Mouse (Mus musculus): ENCODE data around the gene Smarcc1. TPM values are rescaled to one million over a fixed set of nuclear protein-coding genes. Genes with fewer than 3 reads are reported as not detected.

The Smarcc1 gene
- polyA plus RNA-seq, 1 experiment: 43.8 TPM

DNA sequence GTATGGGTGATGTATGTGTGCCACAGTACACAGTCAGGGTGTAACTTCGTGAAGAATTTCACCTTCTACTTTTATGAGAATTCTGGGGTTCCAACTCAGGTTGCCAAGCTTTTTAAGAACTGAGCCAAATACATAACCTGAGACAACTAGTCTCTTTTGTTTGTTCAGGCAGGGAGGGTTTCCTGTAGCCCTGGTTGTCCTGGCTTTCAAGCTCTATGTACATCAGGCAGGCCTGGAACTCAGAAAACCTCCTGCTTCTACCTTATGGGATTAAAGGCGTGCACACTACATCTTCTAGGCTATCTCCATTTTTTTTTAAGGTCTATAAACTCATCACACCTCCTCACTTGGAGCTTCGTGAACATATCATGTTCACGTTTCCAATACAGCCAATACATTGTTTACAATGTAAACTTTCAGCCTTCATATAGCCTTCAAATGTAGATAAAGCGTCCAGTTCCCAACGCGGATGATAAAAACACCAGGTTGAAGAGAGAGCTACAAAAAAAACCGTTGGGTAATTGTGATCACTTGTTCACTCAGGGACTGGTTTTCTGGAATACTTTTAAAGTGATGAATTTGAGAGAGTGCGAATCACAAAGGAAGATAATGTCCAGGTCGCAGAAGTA, 13.5 kb downstream of the Smarcc1 start:
- peak overlapping the region; percentile 48; the same call in 1 of the 2 replicates for H3K4me3 ChIP-seq (ENCODE audit: control insufficient read depth, insufficient read depth, low read length)

DNA sequence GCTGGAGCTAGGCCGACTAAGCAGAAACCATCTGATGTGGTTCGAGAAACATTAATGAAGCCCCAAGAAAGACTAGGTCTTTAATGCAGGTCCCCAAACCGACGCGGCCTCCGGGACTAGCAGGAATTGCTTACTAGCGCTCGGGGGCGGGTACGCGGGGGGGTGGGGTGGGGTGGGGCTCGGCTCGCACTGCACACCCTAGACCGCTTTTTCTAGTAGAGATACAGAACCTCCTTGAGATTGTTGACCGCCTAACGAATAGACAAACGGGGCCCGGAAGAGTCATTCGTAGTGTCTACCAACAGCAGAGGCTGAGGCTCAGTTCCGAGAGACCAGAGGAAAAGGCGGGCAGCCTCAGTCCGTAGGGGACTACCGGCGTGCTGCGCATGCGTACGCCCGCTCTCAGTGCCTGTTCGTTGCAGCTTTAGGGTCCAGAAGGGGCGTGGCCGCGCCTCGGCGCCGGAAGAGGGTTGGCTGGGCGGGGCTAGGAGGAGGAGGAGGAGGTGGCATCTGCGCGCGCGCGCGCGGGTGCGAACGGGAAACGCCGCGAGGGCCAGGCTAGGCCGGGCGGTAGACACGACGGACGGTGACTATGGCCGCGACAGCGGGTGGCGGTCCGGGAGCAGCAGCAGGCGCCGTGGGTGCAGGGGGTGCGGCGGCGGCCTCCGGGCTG, 14.2 kb downstream of the Smarcc1 start:
- 0 out of 2 replicates have a peak, but pooled peaks have one; percentile 53 for TF ChIP-seq CTCF (IDR thresholded peaks at IDR 0.05; ENCODE audit: borderline replicate concordance, control insufficient read depth, extremely low read depth, insufficient read depth, low read length, poor library complexity)
- TF ChIP-seq POLR2A (IDR thresholded peaks at IDR 0.05; ENCODE audit: control insufficient read depth, extremely low read depth, insufficient read depth, low read length, poor library complexity): peak; percentile 96

More for the DNA sequence above, 13.5 kb downstream of the Smarcc1 start:
- no peaks in the 10 kb centered on the region for H3K4me1 ChIP-seq (replicated peaks; ENCODE audit: control insufficient read depth, insufficient read depth, low read length)
- peak; percentile 3 for DNase-seq
- no peaks in the 10 kb centered on the region for H3K27me3 ChIP-seq (ENCODE audit: control insufficient read depth, insufficient read depth, low read length)
- TF ChIP-seq POLR2A (IDR thresholded peaks at IDR 0.05; ENCODE audit: control insufficient read depth, extremely low read depth, insufficient read depth, low read length, poor library complexity): no peak
- no peak for TF ChIP-seq CTCF (IDR thresholded peaks at IDR 0.05; ENCODE audit: borderline replicate concordance, control insufficient read depth, extremely low read depth, insufficient read depth, low read length, poor library complexity)
- 27% methylated on average over 10 of the region's 10 CpGs for WGBS
- H3K27ac ChIP-seq (ENCODE audit: control insufficient read depth, insufficient read depth, low read length): peak overlapping the region; percentile 77
- H3K36me3 ChIP-seq (ENCODE audit: control insufficient read depth, insufficient read depth, low read length): peaks cover 6% of the 10 kb centered on the region; the same call in 1 of the 2 replicates

DNA sequence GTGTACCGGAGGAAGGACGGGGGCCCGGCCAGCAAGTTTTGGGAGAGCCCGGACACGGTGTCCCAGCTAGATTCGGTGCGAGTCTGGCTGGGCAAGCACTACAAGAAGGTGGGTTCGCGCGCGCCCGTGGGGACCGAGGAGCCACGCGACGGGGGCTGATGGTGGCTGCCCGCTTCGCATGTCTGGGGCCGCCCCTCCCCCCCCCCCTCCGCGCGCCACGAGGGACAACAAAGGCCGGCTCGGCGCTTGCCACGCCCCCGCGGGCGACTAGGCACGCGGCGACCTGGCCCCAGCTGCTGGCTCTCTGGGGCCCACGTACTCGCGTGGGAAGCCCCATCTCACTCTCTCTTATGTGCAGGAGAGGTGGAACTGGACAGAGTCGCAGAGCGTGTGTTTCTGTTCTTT, 14.7 kb downstream of the Smarcc1 start:
- Histone ChIP-seq H3K36me3 (ENCODE audit: control insufficient read depth, insufficient read depth, low read length) (peaks cover 13% of the 10 kb centered on the region), H3K27ac (ENCODE audit: control insufficient read depth, insufficient read depth, low read length) (no peak overlapping the region), H3K4me1 (replicated peaks; ENCODE audit: control insufficient read depth, insufficient read depth, low read length) (no peaks in the 10 kb centered on the region), H3K27me3 (ENCODE audit: control insufficient read depth, insufficient read depth, low read length) (no peaks in the 10 kb centered on the region), H3K4me3 (ENCODE audit: control insufficient read depth, insufficient read depth, low read length) (peak overlapping the region; percentile 69)
- WGBS: under 1% methylated on average over 36 of the region's 38 CpGs
- DNase-seq: no peak
- no peak for TF ChIP-seq POLR2A (IDR thresholded peaks at IDR 0.05; ENCODE audit: control insufficient read depth, extremely low read depth, insufficient read depth, low read length, poor library complexity)
- no peak for TF ChIP-seq CTCF (IDR thresholded peaks at IDR 0.05; ENCODE audit: borderline replicate concordance, control insufficient read depth, extremely low read depth, insufficient read depth, low read length, poor library complexity)

More for the DNA sequence above, 14.2 kb downstream of the Smarcc1 start:
- Histone ChIP-seq H3K4me3 (ENCODE audit: control insufficient read depth, insufficient read depth, low read length) (peak overlapping the region; percentile 69), H3K27me3 (ENCODE audit: control insufficient read depth, insufficient read depth, low read length) (no peaks in the 10 kb centered on the region), H3K4me1 (replicated peaks; ENCODE audit: control insufficient read depth, insufficient read depth, low read length) (no peaks in the 10 kb centered on the region), H3K27ac (ENCODE audit: control insufficient read depth, insufficient read depth, low read length) (peak overlapping the region; percentile 77), H3K36me3 (ENCODE audit: control insufficient read depth, insufficient read depth, low read length) (peaks cover 11% of the 10 kb centered on the region)
- WGBS: under 1% methylated on average over 64 of the region's 64 CpGs
- DNase-seq: peak; percentile 100

DNA sequence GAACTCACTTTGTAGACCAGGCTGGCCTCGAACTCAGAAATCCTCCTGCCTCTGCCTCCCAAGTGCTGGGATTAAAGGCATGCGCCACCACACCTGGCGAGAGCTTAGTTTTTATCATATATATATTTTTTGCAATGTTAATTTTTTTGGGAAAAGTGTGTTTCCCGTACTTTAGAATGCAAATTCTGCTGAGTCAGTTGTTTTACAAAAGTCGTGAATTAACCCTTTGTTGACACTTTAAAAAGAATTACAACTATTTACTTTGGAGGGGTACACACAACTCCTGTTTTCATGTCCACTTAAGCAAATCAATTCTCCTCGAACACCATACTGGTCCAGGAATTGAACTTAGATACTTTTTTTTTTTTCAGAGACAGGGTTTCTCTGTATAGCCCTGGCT, 15.4 kb downstream of the Smarcc1 start:
- Histone ChIP-seq H3K4me1 (replicated peaks; ENCODE audit: control insufficient read depth, insufficient read depth, low read length) (no peaks in the 10 kb centered on the region), H3K27me3 (ENCODE audit: control insufficient read depth, insufficient read depth, low read length) (no peaks in the 10 kb centered on the region), H3K27ac (ENCODE audit: control insufficient read depth, insufficient read depth, low read length) (no peak overlapping the region), H3K4me3 (ENCODE audit: control insufficient read depth, insufficient read depth, low read length) (no peak overlapping the region), H3K36me3 (ENCODE audit: control insufficient read depth, insufficient read depth, low read length) (peaks cover 13% of the 10 kb centered on the region)
- 48% methylated on average over 6 of the region's 6 CpGs for WGBS
- no peak for DNase-seq
- TF ChIP-seq CTCF (IDR thresholded peaks at IDR 0.05; ENCODE audit: borderline replicate concordance, control insufficient read depth, extremely low read depth, insufficient read depth, low read length, poor library complexity): no peak
- TF ChIP-seq POLR2A (IDR thresholded peaks at IDR 0.05; ENCODE audit: control insufficient read depth, extremely low read depth, insufficient read depth, low read length, poor library complexity): no peak

DNA sequence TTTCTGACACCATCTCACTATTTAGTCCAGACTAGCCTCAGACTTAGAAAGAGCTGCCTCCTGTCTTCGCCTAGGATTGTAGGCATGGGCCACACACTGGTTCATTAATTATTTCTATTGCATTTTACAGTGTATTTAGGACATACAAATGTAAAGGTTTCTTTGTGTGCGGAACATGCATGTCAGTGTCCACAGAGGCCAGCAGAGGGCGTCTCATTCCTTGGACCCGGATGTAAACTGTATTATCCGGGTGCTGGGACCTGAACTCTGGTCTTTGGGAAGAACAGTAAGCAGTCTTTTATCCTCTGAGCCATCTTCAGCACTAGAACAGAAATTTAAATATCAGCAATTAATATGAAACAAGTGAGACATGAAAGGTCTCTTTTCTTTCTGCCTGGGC, 16.7 kb downstream of the Smarcc1 start:
- DNase-seq: no peak
- H3K4me1 ChIP-seq (replicated peaks; ENCODE audit: control insufficient read depth, insufficient read depth, low read length): no peaks in the 10 kb centered on the region
- no peak overlapping the region for H3K4me3 ChIP-seq (ENCODE audit: control insufficient read depth, insufficient read depth, low read length)
- 81% methylated on average over 5 of the region's 5 CpGs for WGBS
- TF ChIP-seq POLR2A (IDR thresholded peaks at IDR 0.05; ENCODE audit: control insufficient read depth, extremely low read depth, insufficient read depth, low read length, poor library complexity): no peak
- no peak for TF ChIP-seq CTCF (IDR thresholded peaks at IDR 0.05; ENCODE audit: borderline replicate concordance, control insufficient read depth, extremely low read depth, insufficient read depth, low read length, poor library complexity)
- peaks cover 13% of the 10 kb centered on the region for H3K36me3 ChIP-seq (ENCODE audit: control insufficient read depth, insufficient read depth, low read length)
- no peaks in the 10 kb centered on the region for H3K27me3 ChIP-seq (ENCODE audit: control insufficient read depth, insufficient read depth, low read length)
- no peak overlapping the region for H3K27ac ChIP-seq (ENCODE audit: control insufficient read depth, insufficient read depth, low read length)

DNA sequence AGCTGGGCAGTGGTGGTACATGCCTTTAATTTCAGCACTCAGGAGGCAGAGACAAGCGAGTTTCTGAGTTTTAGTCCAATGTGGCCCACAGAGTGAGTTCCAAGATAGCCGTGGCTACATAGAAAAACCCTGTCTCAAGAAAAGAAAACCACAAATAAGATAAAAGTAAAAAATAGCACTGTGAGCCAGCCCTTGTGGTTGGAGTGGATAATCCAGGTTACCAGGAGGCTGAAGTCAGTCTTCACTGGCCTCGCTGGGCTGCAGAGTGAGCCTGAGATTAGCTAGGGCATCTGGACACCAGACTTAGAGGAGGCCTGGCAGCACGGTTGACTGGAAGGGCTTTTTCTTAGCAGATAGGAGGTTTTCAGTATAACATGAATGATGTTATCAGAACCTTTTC, 21.6 kb downstream of the Smarcc1 start:
- 64% methylated on average over 4 of the region's 4 CpGs for WGBS
- H3K4me3 ChIP-seq (ENCODE audit: control insufficient read depth, insufficient read depth, low read length): no peak overlapping the region
- DNase-seq: no peak

More for the DNA sequence above, 21.6 kb downstream of the Smarcc1 start:
- no peaks in the 10 kb centered on the region for H3K27me3 ChIP-seq (ENCODE audit: control insufficient read depth, insufficient read depth, low read length)
- no peak overlapping the region for H3K27ac ChIP-seq (ENCODE audit: control insufficient read depth, insufficient read depth, low read length)
- no peak for TF ChIP-seq POLR2A (IDR thresholded peaks at IDR 0.05; ENCODE audit: control insufficient read depth, extremely low read depth, insufficient read depth, low read length, poor library complexity)
- TF ChIP-seq CTCF (IDR thresholded peaks at IDR 0.05; ENCODE audit: borderline replicate concordance, control insufficient read depth, extremely low read depth, insufficient read depth, low read length, poor library complexity): no peak
- peaks cover 31% of the 10 kb centered on the region for H3K36me3 ChIP-seq (ENCODE audit: control insufficient read depth, insufficient read depth, low read length)
- H3K4me1 ChIP-seq (replicated peaks; ENCODE audit: control insufficient read depth, insufficient read depth, low read length): no peaks in the 10 kb centered on the region

Data from thymus, adult 2 months (tissue).